Mouse (Mus musculus) liver, adult 2 months (tissue): Measurements from ENCODE around the gene D17H6S53E.

ENCODE experiments used
- CTCF ChIP-seq: fragments of 200-500 bp; IDR thresholded peaks from 2 replicates; pipeline ENCODE4 v1.5.1; 2011; ENCODE audit warnings: low read depth, low read length, control low read depth
- POLR2A ChIP-seq: fragments of 200-500 bp; IDR thresholded peaks from 2 replicates; pipeline ENCODE4 v1.6.1; 2011; ENCODE audit warnings: low read length, control low read depth; ENCODE audit not compliant: insufficient read depth; ENCODE audit errors: extremely low read depth

GRCm38 (mm10) chr17:35175382-35175781, 49.2 kb downstream of the D17H6S53E start:
- no peak for TF ChIP-seq CTCF
- no peak for TF ChIP-seq POLR2A
